Mouse (Mus musculus): ENCODE measurements around the gene Timm44.
"Not testable (repeated sequence)": the region's sequence is repeated elsewhere in the genome, so short reads cannot be mapped to it uniquely, and the experiment has no call there.

Timm44 gene

DNA sequence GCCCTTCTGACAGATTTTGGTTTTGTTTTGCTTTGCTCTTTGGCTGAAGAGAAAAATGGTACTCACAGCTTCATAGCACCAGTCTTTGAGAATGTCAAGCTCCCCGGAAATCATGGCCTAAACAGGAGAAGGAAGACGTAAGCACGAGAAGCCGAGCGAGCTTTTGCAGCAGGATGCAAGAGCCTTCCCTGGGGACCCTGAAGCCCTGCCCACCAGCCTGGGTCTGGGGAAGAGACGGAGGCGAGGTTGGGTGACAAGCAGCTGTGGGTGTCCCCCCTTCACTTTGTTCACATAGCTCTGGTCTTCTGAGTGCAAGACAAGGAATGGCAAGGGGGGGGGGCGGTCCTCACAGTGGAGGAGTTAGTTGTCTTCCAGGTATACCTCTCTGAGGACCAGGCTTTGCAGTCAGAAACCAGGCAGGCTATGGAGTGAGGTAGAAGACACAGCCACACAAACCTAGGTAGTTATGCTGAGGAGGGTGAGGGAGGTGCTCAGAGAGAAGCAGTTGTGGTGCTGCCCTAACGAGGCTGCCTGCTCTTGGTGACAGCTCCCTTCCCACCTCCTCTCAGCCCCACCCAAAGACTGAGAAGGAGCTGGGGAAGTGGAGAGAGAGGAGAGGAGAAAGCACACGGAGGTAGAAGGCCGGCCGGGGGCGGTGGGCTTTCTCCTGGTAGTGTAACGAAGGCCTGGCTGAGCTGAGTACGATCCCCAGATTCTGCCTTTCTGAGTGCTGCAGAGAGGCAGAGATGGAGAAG lies 10.4 kb downstream of the Timm44 start:
- no peak for DNase-seq (ENCODE audit: low read depth, low spot score)

DNA sequence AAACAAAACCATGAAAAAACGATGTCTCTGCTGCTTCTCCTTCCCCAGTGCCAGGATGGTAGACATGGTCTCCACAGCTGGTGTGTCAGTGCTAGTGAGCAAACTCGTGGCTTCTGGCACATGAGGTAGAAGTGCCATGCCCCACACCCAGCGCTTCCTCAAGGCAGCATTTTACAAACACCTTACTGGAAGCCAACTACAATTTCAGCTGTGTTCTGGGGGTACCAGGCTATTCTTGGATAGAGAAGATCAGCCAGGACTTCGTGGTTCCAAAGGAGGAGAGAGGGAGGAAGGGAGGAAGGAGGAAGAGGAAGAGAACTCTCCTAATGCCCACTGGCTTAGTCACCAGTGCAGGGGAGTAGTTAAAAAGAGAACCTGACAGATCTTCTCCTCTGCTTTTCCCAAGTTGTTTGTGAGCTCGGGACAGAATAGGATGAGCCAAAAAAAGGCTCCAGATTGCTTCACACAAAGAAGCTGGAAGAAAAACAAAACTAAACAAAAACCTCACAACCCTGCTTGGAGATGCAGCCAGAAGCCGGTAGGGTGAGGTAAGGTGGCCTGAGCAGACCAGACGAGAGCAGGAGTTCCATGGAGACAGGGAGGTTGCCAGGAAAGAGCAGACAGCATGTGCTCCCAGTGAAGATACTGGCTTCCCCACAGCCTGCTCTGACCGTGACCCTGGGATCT lies 12.5 kb downstream of the Timm44 start:
- DNase-seq (ENCODE audit: low read depth, low spot score), result no peak

DNA sequence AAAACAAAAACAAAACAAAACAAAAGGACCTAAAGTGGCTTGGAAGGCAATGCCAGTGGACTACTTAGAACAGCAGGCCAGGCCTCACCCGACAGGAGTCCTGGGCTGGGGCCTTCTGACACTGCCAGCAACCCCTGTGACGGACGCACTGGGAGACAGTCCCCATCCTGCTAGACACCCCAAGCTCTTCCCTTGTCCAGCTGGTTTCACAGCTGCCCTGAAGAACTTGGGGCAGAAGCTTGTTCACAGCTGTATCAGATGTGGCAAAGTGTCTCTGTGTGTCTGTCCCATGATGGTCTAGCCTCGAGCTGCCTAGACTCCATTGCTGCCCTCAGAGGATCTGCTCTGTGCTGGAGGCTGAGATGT lies 15.9 kb downstream of the Timm44 start:
- no peak for DNase-seq (ENCODE audit: low read depth, low spot score)

DNA sequence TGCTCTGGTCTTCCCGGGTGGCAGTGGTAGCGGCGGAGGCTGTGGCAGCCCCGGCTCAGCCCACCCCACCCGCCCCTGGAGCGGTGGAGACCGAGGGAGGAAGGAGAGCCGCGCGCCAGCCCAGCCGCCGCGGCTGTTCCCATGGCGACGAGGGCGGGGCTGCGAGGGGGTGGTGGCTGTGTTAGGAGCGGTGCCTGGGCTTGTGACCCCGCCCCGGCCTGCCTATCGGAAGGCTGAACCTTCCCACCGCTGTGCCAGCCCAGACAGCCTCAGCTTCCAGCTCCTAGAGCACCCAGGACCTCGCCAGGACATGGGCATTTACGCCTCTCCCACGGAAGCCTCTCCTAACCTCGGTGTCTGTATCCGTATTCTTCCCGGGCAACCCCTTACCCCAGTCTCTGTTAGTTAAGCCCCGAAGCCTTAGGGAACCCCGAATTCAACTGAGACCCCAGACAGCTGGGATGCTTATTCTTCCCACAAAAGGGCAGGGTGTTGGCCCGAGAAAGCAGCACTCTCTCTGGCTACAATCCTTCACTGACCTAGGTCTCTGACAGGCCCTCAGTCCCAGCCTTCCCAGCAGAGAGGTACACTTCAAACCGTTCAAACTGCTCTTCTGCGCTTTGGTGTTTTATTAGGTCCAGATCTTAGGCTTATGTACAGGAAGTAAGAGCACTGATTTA lies 16.4 kb downstream of the Timm44 start, which contains the start of gene Ctxn1:
Ctxn1 (minus strand) TSS at position 150 of the 680 bp plus-strand sequence.
- DNase-seq (ENCODE audit: low read depth, low spot score), result peak; percentile 94

DNA sequence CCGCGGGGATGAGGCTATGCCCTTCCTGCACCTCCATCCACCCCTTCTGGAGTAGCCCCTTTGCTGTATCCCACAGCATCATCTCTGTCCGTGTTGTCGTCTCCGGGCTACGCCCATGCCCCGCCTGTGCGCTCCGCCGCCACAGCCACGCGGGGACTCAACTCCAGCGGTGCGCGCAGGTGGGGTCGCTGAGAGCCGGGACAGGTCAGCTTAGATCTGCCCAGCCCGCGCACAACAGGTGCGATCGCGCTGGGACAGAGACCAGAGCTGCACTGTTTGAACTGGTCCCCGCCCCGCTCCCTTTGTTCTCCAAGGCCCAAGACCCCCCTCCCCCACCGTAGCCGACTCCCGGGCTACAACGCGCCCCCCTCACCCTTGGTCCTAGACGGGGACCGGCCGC lies 17.0 kb downstream of the Timm44 start:
- peak; percentile 76 for DNase-seq (ENCODE audit: low read depth, low spot score)

DNA sequence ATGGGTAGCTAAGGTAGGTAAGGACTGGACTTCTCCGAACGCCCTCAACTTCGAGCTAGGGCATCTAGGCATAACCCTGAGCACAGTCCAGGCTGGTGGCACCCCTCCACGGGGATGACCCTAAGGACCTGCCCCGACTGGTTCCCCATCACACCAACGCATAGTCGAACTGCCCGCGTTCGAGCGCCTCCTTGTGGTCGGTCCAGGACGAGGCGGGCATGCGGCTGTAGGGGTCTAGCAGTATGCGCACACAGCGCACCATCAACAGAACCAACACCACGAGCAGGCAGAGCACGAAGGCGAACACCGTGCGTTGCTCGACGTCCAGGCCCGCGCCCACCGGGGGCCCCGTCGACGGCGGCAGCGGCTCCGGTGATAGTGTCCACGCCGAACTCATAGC lies 17.5 kb downstream of the Timm44 start:
- DNase-seq (ENCODE audit: low read depth, low spot score), result peak; percentile 89

DNA sequence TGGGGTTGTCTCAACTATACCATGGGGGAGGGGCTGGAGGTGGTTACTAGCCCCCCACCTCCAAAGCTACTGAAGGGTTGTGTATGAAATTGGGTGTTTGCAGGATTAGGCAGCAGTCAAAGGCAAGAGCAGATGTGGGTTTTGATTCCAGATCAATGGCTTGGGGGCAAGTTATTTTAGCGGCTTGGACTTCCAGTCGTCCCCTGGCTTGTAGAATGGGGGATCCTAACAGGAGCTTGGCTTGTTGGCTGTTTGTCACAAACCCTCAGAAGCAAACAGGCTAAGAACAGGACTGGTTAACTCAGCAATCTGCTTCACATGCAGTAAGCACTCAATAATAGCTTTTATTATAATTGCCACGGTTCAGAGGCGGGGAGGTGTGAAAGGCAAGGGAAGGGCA lies 18.4 kb downstream of the Timm44 start:
- DNase-seq (ENCODE audit: low read depth, low spot score), result no peak

DNA sequence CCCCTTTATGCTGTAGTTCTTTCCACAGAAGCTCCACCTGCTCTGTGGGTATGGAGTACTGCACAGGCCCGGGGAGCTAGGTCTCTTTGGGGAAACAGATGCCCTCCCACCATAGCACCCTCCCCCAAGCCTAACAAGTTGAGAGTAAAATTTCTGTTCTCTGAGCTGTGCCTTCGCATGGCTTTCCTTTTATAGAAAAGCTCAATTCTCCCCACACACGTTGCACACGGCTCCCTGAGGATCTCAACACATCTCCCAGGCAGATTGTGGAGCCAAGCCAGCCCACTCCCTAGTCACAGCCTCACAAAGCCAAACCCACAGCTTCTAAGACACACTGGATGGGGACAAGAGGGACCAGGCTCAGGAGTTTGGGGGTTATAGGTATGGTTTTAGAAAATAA lies 18.8 kb downstream of the Timm44 start:
- no peak for DNase-seq (ENCODE audit: low read depth, low spot score)

DNA sequence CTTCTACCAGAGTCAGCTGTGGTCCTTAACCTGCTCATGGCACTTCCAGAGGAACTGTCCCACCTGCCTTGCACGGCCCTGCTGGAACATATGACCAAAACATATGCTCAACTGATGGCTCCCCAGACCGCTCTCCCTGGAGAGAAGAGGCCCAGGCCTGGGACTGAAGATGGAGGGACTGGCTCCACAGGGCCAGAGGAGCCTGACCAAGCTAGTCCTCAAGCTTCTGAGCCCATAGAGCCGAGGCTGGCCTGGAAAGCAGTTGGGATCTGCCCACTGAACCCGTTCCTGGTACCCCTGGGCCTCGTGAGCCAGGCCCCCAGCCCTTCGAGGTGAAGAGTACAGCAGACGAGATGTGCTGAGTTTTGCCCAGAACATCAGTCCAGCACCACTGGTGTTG lies 20.2 kb downstream of the Timm44 start:
- DNase-seq (ENCODE audit: low read depth, low spot score), result not testable (repeated sequence)

DNA sequence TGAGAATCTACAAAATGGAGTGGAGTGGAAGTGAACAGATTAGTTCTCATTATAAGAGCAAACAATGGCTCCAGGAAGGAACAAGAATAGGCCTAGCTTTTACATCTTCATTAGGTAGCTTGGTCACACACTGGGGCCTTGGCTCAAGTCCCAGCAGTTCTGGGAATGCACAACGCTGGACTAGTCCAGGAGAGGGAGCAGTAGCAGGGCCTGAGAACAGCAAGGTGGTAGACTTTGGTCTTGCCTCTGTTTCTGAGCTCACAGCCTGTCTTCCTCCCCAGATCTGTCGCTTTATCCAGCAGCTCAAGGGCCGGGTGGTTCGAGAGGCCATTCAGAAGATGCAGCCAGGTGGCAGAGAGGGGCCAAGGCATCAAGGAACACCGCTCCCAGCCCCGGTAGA lies 21.7 kb downstream of the Timm44 start:
- no peak for DNase-seq (ENCODE audit: low read depth, low spot score)

DNA sequence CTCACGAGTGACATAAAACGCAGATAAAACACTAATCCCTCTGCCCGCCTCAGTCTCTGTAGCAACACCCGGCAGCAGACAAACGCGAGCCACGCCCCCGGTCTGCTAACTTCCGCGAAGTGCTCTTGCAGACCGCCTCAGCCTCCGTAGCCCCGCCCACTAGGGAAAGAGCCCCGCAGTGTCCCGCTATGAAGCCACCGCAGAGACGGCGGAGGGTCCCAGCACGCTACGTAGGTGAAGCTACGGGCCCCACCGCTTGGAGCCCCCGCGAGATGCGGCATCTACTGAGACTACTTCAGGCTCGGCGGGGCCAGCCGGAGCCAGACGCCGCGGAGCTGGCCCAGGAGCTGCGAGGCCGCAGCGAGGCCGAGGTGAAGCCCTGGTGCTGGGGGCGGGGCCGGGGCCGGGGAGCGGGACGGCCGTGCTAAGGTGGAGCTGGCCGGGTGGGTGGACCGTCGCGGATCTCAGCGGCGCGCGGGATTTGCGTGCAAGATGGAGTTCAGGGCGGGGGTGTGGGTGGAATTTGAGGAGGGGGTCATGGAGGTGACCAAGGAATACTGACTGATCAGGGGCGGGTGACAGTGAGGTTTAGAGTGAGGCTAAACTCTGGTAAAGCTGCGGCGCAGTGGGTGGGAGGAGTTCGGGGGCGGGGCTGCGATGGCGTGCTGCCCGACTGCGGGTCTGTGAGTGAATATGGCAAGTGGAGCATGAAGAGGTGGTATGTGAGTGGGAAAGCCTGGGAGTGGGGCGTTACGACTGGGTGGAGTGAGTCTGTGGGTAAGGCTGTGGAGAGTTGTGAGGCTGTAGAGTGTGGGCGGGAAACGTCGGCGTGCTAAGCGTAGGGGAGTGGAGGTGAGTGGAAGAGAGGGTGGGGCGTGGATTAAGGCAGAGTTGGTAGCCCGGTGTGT lies 22.5 kb downstream of the Timm44 start, which contains the start of gene Snapc2:
Snapc2 (plus strand) TSS at position 147 of the 908 bp plus-strand sequence.
- peak; percentile 93 for DNase-seq (ENCODE audit: low read depth, low spot score)

DNA sequence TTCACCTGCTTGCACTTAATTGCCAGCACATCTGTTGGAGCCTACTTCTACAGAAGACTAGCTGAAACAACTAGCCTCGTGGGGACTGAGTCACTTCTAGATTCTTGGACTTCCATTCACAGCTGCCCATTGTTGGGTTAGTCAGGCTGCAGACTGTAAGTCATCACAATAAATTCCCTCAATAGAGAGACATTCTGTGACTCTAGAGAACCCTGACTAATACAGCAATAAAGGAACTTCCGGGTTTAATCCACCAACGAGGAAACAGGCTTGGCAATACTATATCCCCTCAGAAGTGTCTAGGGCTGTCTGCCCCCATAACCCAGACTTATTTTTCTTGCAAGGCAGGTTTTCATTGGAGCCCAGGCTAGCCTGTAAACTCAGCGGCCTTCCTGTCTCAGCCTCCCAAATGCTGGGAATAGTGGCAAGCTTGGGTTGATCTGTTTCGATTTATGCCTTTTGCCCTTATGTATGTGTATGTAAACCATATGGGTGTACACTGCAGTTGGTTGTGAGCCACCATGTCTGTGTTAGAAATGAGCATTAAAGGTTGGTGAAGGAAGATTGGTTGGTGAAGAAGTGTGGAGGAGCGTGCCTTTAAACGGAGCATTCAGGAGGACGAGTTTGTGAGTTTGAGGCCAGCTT lies 23.5 kb downstream of the Timm44 start:
- DNase-seq (ENCODE audit: low read depth, low spot score), result no peak

DNA sequence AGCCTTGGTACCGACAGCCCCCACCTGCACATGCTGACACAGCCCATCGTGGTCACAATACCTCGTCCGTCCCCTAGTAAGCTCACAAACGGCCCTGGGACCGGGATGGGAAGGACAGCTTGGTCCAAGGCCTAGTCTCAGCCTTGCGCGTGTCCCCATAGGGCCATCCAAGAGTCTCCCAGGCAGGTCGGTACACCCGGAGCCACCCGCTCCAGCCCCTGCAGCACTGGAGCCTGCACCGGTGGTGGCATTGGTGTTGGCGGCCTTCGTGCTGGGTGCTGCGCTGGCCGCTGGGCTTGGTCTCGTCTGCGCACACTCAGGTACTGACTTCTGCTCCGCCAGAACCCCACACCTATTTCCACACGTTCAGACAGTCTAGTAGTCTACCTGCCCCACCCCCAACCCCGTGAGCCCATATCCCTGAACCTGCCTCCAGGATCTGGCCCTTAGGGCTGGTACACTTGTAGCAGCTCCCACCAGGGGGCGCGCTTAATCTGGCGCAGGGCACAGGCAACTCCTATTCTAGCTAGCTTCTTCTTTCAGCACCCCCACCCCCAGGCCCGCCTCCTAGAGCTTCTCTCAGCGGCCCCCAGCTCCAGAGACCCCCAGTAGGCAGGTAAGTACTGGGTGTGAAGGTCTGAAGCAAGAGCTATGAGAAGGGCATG lies 25.3 kb downstream of the Timm44 start:
- peak; percentile 88 for DNase-seq (ENCODE audit: low read depth, low spot score)

DNA sequence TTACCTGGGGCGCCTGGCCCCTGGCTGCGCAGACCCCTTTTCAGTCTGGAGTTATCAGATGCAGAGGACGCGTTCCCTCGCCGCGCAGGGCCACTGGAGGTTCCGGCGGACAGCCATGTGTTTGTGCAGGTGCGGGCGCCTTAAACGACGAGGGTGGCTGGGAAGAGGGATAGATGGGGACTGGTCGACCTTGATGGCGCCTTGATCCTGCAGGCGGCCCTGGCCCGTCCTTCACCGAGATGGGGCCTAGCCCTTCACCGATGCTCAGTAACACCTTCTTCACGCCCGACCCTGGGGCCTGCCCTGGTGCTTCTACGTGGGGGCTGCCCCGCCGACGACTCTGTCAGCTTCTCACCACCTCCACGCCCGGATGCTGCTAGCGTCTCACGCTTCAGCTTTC lies 26.5 kb downstream of the Timm44 start:
- DNase-seq (ENCODE audit: low read depth, low spot score), result no peak

DNA sequence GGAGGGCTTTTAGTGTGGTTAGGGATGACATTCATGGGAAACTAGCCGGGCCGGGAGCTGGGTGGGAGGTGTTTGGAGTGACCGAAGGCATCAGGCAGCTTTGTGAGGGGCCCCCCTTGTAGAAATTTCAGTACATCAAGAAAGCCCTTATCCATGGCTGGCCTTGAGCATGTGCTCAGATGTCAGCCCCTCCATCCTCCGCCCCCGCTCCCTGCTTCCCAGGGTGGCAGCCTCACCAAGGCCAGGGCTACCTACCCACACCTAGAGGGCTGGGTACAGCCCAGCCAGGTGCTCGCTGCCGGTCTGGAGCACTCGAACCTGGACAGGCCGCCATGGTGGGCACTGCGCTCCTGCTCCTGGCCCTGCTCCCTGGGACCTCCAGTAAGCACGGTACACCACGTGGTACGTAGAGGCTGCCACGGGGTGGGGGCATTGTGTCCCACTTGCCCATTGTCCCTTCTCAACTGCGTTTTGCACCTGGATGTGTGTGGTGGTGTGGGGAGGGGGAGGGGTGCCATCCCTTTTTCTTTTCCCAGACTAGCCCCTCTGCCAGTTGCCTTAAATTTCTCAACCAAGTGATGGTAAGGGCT lies 27.7 kb downstream of the Timm44 start, which contains the start of gene Tgfbr3l:
Tgfbr3l (plus strand) TSS at position 264 of the 590 bp plus-strand sequence.
- no peak for DNase-seq (ENCODE audit: low read depth, low spot score)

DNA sequence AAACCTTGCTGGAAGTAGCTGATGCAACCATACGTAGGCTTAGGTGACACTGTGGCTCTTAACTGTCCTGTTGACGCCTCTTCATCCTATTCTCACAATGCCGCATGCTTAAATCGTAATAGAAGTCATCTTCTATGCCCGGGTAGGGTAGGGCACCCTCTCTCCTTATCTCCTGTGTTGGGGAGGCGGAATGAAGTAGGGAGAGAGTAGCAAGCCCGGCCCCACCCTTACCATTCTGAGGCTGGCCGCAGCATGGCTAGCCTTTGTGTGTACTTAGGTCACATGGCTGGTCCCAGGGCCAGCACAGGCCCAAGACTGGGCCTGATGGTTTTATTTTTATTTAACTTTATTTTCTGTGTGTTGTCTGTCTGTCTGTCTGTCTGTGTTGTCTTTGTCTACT lies 28.5 kb downstream of the Timm44 start:
- DNase-seq (ENCODE audit: low read depth, low spot score), result no peak

DNA sequence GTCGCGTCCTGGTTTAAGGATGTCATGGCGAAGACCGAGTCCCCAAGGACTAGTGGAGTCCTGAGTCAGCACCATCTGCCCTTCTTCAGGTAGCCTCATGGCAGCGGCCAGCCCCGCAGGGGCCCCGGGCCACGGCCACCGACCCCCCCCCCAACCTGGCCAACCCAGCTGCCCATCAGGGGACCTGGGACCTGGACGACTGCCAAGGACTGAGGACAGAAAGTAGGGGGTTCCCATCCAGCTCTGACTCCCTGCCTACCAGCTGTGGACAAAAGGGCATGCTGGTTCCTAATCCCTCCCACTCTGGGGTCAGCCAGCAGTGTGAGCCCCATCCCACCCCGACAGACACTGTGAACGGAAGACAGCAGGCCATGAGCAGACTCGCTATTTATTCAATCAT lies 30.0 kb downstream of the Timm44 start:
- DNase-seq (ENCODE audit: low read depth, low spot score), result no peak

DNA sequence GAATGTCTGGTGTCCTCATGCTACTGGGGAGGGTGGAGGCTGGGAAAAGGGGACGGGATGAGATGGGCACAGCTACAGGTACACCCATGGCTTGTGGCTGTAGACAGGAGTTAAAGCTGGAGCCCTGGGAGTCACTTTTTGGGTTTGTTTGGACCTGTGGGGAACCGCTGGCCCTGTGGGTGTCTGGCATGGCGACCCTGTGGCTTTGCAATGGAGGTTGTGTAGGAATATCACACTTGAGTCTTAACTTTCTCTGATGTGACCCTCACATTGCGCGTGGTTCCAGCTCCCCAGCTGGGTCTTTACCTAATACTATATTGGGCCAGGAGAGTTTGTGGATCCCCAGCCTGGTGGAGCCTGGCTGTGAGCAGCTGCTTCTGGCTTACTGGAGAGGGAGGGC lies 30.7 kb downstream of the Timm44 start:
- no peak for DNase-seq (ENCODE audit: low read depth, low spot score)

DNA sequence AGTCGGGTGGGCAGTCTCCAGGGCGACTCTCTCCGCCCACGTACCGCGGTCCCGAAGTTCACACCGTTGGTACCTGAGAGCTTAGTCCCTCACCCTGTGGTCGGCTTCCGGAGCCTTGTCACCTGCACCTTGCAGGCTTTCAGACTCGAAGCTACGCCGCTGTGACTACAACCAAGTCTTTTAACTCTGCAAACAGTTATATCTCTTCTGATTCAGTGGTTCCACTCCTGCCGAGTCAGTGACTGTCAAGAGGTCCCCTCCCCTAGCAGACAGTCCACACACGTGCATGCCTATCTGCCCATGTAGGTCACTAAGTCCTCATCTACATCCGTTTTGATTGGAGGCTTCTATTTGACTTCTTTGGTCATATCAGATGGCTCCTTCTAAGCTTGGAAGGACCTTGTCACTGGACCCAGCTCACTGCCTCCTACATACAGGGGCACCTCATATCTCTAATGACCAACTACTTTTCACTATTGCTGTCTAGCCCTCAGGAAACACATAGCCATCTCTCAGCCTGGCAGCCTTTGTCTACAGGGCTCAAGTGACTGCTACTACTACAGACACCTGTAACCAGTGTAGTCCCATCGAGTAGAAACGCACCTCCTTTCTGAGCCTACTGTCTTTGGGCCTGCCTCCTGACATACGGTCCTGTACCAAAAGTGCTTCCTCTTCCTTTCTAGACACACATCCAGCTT lies 36.4 kb downstream of the Timm44 start:
- no peak for DNase-seq (ENCODE audit: low read depth, low spot score)

Measured in mesoderm, embryonic 11.5 days (tissue).